Mouse (Mus musculus) embryonic facial prominence, embryonic 14.5 days (tissue): ENCODE results near the gene Mrpl20. TPM values are rescaled to one million over a fixed set of nuclear protein-coding genes. Genes with fewer than 3 reads are reported as not detected.

Experiments used
- ATAC-seq: fragments of 200-750 bp; cut with Nextera tagmentation; 2 replicates; pipeline ENCODE4 v1.8.0; 2017; ENCODE audit warnings: low read depth, moderate number of reproducible peaks, moderate TSS enrichment
- DNase-seq: peaks from one replicate; pipeline ENCODE4 v3.0.0-alpha.2; 2015; ENCODE audit warnings: low spot score
- H3K27ac ChIP-seq: fragments of 300-500 bp; sonication (generic); replicated peaks from 2 replicates; pipeline ENCODE4 v1.5.1; 2014; ENCODE audit warnings: low read depth, mild to moderate bottlenecking, low read length, moderate library complexity
- H3K27me3 ChIP-seq: fragments of 300-500 bp; sonication (generic); replicated peaks from 2 replicates; pipeline ENCODE4 v1.6.1; 2014; ENCODE audit warnings: low read length; ENCODE audit not compliant: control insufficient read depth, insufficient read depth
- H3K36me3 ChIP-seq: fragments of 300-500 bp; sonication (generic); 2 replicates; pipeline ENCODE4 v1.6.1; 2014; ENCODE audit warnings: low read length, mixed read lengths; ENCODE audit not compliant: control insufficient read depth, insufficient read depth
- H3K4me1 ChIP-seq: fragments of 300-500 bp; sonication (generic); 2 replicates; pipeline ENCODE4 v1.6.1; 2014; ENCODE audit warnings: antibody characterized with exemption, low read length; ENCODE audit not compliant: control insufficient read depth, insufficient read depth
- H3K4me2 ChIP-seq: fragments of 300-500 bp; sonication (generic); 2 replicates; pipeline ENCODE4 v1.6.1; 2014; ENCODE audit warnings: low read depth, mild to moderate bottlenecking, low read length, moderate library complexity, mixed read lengths
- H3K4me3 ChIP-seq: fragments of 300-500 bp; sonication (generic); 2 replicates; pipeline ENCODE4 v1.5.1; 2014; ENCODE audit warnings: low read depth, mild to moderate bottlenecking, low read length
- H3K9ac ChIP-seq: fragments of 300-500 bp; sonication (generic); 2 replicates; pipeline ENCODE4 v1.6.1; 2014; ENCODE audit warnings: low read depth, mild to moderate bottlenecking, low read length, moderate library complexity, mixed read lengths
- H3K9me3 ChIP-seq: fragments of 300-500 bp; sonication (generic); 2 replicates; pipeline ENCODE4 v1.6.1; 2016; ENCODE audit warnings: low read length; ENCODE audit not compliant: control insufficient read depth
- WGBS: fragments of 180-500 bp; shearing (Covaris S2); extraction: QIAGEN DNeasy Blood & Tissue Kit; methylation state at CpG from one replicate; pipeline ENCODE4 v1.1.7; 2014; 5-methylcytosine and 5-hydroxymethylcytosine counted together
- polyA plus RNA-seq: library from polyadenylated mRNA; unstranded; fragments of >200 nt; fragmentation: Nextera tagmentation; extraction: Ambion mirVana; gene quantifications from 2 replicates; pipeline ENCODE4 v1.2.1, GENCODE M21; 2014

The Mrpl20 gene
- polyA plus RNA-seq, 1 experiment from 2014 or later, result 219 TPM

GRCm38 (mm10) chr4:155807841-155808240, 5.2 kb downstream of the Mrpl20 start:
- no peak overlapping the region for H3K4me3 ChIP-seq
- H3K36me3 ChIP-seq, result peaks cover 62% of the 10 kb centered on the region
- ATAC-seq (no peak), DNase-seq (no peak)
- no peak overlapping the region for H3K9ac ChIP-seq
- no peak overlapping the region for H3K4me2 ChIP-seq
- H3K9me3 ChIP-seq, result no peaks in the 10 kb centered on the region
- peaks cover 12% of the 10 kb centered on the region for H3K4me1 ChIP-seq
- H3K27me3 ChIP-seq, result no peaks in the 10 kb centered on the region
- H3K27ac ChIP-seq, result no peak overlapping the region
- WGBS, result 87% methylated on average over 3 of the region's 3 CpGs

- Histone ChIP-seq H3K4me1 (peaks cover 14% of the 10 kb centered on the region), H3K9me3 (no peaks in the 10 kb centered on the region), H3K9ac (peak within 1 kb of the TSS; percentile 100), H3K4me2 (peak within 1 kb of the TSS; percentile 78), H3K27ac (peak within 1 kb of the TSS; percentile 93), H3K27me3 (no peaks in the 10 kb centered on the region), H3K36me3 (peaks cover 77% of the 10 kb centered on the region), H3K4me3 (peak within 1 kb of the TSS; percentile 100)
- ATAC-seq (peak; percentile 99), DNase-seq (peak; percentile 98)
- 2% methylated on average over 34 of the region's 60 CpGs for WGBS
Observed at GRCm38 (mm10) chr4:155811929-155812664, 9.4 kb downstream of the Mrpl20 start, which contains the start of gene Ccnl2. Gene Ccnl2 (plus strand): TSS chr4:155812489.

GRCm38 (mm10) chr4:155812665-155813181, 10.0 kb downstream of the Mrpl20 start:
- H3K4me1 ChIP-seq, result peaks cover 14% of the 10 kb centered on the region
- DNase-seq, result peak; percentile 33
- H3K4me3 ChIP-seq, result peak overlapping the region; percentile 100
- H3K9me3 ChIP-seq, result no peaks in the 10 kb centered on the region
- H3K4me2 ChIP-seq, result peak overlapping the region; percentile 78
- H3K27ac ChIP-seq, result peak overlapping the region; percentile 93
- H3K36me3 ChIP-seq, result peaks cover 77% of the 10 kb centered on the region
- peak overlapping the region; percentile 100 for H3K9ac ChIP-seq
- no peaks in the 10 kb centered on the region for H3K27me3 ChIP-seq
- ATAC-seq, result peak; percentile 15
- 1% methylated on average over 15 of the region's 49 CpGs for WGBS

- H3K4me3 ChIP-seq, result no peak overlapping the region
- no peak overlapping the region for H3K9ac ChIP-seq
- H3K4me1 ChIP-seq, result peaks cover 10% of the 10 kb centered on the region
- 81% methylated on average over 4 of the region's 4 CpGs for WGBS
- peaks cover 89% of the 10 kb centered on the region for H3K36me3 ChIP-seq
- ATAC-seq (no peak), DNase-seq (no peak)
- H3K9me3 ChIP-seq, result no peaks in the 10 kb centered on the region
- H3K27me3 ChIP-seq, result no peaks in the 10 kb centered on the region
- H3K27ac ChIP-seq, result no peak overlapping the region
- no peak overlapping the region for H3K4me2 ChIP-seq
Observed at GRCm38 (mm10) chr4:155817533-155817932, 14.9 kb downstream of the Mrpl20 start.

GRCm38 (mm10) chr4:155821025-155821424, 18.3 kb downstream of the Mrpl20 start:
- WGBS, result 82% methylated on average over 7 of the region's 7 CpGs

GRCm38 (mm10) chr4:155823443-155823842, 20.8 kb downstream of the Mrpl20 start:
- WGBS, result 95% methylated on average over 16 of the region's 16 CpGs
- Histone ChIP-seq H3K4me3 (no peak overlapping the region), H3K9me3 (no peaks in the 10 kb centered on the region), H3K27me3 (no peaks in the 10 kb centered on the region), H3K4me1 (no peaks in the 10 kb centered on the region), H3K4me2 (no peak overlapping the region), H3K27ac (no peak overlapping the region), H3K36me3 (peaks cover 95% of the 10 kb centered on the region), H3K9ac (no peak overlapping the region)
- DNase-seq (no peak), ATAC-seq (no peak)

More at GRCm38 (mm10) chr4:155821025-155821424, 18.3 kb downstream of the Mrpl20 start:
- Histone ChIP-seq H3K27me3 (no peaks in the 10 kb centered on the region), H3K9me3 (no peaks in the 10 kb centered on the region), H3K4me1 (no peaks in the 10 kb centered on the region), H3K4me2 (no peak overlapping the region), H3K9ac (no peak overlapping the region), H3K4me3 (no peak overlapping the region), H3K36me3 (peaks cover 96% of the 10 kb centered on the region), H3K27ac (no peak overlapping the region)
- DNase-seq, result no peak
- no peak for ATAC-seq

- WGBS, result 90% methylated on average over 4 of the region's 4 CpGs
- DNase-seq, result no peak
- Histone ChIP-seq H3K4me3 (no peak overlapping the region), H3K27me3 (no peaks in the 10 kb centered on the region), H3K9ac (no peak overlapping the region; the same call in 1 of the 2 replicates), H3K36me3 (peaks cover 42% of the 10 kb centered on the region), H3K4me2 (no peak overlapping the region), H3K4me1 (peaks cover 15% of the 10 kb centered on the region), H3K9me3 (no peaks in the 10 kb centered on the region), H3K27ac (no peak overlapping the region)
- ATAC-seq, result no peak
Observed at GRCm38 (mm10) chr4:155829866-155830265, 27.2 kb downstream of the Mrpl20 start.

GRCm38 (mm10) chr4:155830596-155830995, 27.9 kb downstream of the Mrpl20 start:
- Histone ChIP-seq H3K9ac (0 out of 2 replicates have a peak overlapping the region, but pooled peaks have one; percentile 43), H3K4me1 (peaks cover 15% of the 10 kb centered on the region), H3K36me3 (peaks cover 36% of the 10 kb centered on the region), H3K27ac (no peak overlapping the region; the same call in 1 of the 2 replicates), H3K9me3 (no peaks in the 10 kb centered on the region), H3K27me3 (no peaks in the 10 kb centered on the region), H3K4me2 (peak overlapping the region; percentile 88), H3K4me3 (peak overlapping the region; percentile 90)
- 51% methylated on average over 8 of the region's 8 CpGs for WGBS
- no peak for DNase-seq
- no peak for ATAC-seq
